Mouse (Mus musculus) lung, embryonic 14.5 days (tissue): Measurements from ENCODE around the gene Hao2. TPM values are rescaled to one million over a fixed set of nuclear protein-coding genes. Genes with fewer than 3 reads are reported as not detected.

Experiments
- ATAC-seq: fragments of 200-750 bp; cut with Nextera tagmentation; 2 replicates; pipeline ENCODE4 v1.8.0; 2017; ENCODE audit warnings: mild to moderate bottlenecking, moderate TSS enrichment, moderate library complexity; ENCODE audit not compliant: insufficient read depth
- DNase-seq: peaks from one replicate; pipeline ENCODE4 v3.0.0-alpha.2; 2015
- H3K27ac ChIP-seq: fragments of 300-500 bp; sonication (generic); 2 replicates; pipeline ENCODE4 v1.5.1; 2014; ENCODE audit warnings: low read depth, mild to moderate bottlenecking, moderate library complexity
- H3K27me3 ChIP-seq: fragments of 300-500 bp; sonication (generic); 2 replicates; pipeline ENCODE4 v1.6.1; 2014; ENCODE audit warnings: low read length, control low read depth; ENCODE audit not compliant: insufficient read depth
- H3K36me3 ChIP-seq: fragments of 300-500 bp; sonication (generic); 2 replicates; pipeline ENCODE4 v1.6.1; 2014; ENCODE audit warnings: control low read depth; ENCODE audit not compliant: insufficient read depth
- H3K4me1 ChIP-seq: fragments of 300-500 bp; sonication (generic); 2 replicates; pipeline ENCODE4 v1.6.1; 2014; ENCODE audit warnings: antibody characterized with exemption, control low read depth; ENCODE audit not compliant: insufficient read depth
- H3K4me2 ChIP-seq: fragments of 300-500 bp; sonication (generic); 2 replicates; pipeline ENCODE4 v1.6.1; 2014; ENCODE audit warnings: mild to moderate bottlenecking
- H3K4me3 ChIP-seq: fragments of 300-500 bp; sonication (generic); 2 replicates; pipeline ENCODE4 v1.5.1; 2014; ENCODE audit warnings: low read depth, low read length
- H3K9ac ChIP-seq: fragments of 300-500 bp; sonication (generic); 2 replicates; pipeline ENCODE4 v1.6.1; 2014
- H3K9me3 ChIP-seq: fragments of 300-500 bp; sonication (generic); 2 replicates; pipeline ENCODE4 v1.6.1; 2016; ENCODE audit warnings: low read depth, low read length, control low read depth
- CTCF ChIP-seq: IDR thresholded peaks from 2 replicates; pipeline ENCODE4 v1.5.1; 2016; ENCODE audit warnings: antibody characterized with exemption, low read depth
- WGBS: fragments of 180-500 bp; shearing (Covaris S2); extraction: QIAGEN DNeasy Blood & Tissue Kit; methylation state at CpG from one replicate; pipeline ENCODE4 v1.1.7; 2014; 5-methylcytosine and 5-hydroxymethylcytosine counted together
- polyA plus RNA-seq: library from polyadenylated mRNA; unstranded; fragments of >200 nt; fragmentation: Nextera tagmentation; extraction: Ambion mirVana; gene quantifications from 2 replicates; pipeline ENCODE4 v1.2.1, GENCODE M21; 2014

Gene Hao2
- polyA plus RNA-seq, 1 experiment from 2014 or later: not detected

DNA sequence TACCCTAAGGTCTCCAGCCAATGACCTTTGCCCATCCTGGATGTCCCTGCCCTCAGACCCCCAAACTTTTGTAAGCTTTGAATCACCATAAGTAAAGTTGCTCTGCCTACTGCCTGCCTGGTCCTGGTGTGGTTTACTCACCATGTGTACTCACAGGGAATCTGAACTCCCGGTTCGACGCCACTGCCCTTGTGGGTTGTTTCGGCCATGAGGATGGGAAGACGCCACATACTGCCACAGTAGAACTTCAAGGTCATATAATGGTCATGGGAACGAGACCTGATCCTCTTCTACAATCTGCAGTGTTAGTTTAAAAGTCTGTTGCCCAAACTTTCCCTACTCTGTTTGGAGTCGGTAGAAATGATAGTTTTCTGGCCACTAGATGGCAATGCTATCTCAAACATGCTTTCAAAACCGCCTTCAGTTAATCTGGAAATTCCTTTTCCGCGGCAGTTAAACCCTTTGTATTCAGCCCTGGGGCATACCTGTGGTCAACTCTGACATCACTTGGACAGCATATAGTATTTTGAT lies 2.1 kb upstream of the Hao2 start:
- Histone ChIP-seq H3K27ac (no peak overlapping the region), H3K4me1 (no peaks in the 10 kb centered on the region), H3K9me3 (no peaks in the 10 kb centered on the region), H3K4me2 (no peak overlapping the region), H3K27me3 (no peaks in the 10 kb centered on the region), H3K4me3 (no peak overlapping the region), H3K9ac (no peak overlapping the region), H3K36me3 (no peaks in the 10 kb centered on the region)
- DNase-seq: peak; percentile 78
- peak; percentile 38; the same call in 1 of the 2 replicates for ATAC-seq
- WGBS: 35% methylated on average over 10 of the region's 10 CpGs
- TF ChIP-seq CTCF: peak; percentile 58

DNA sequence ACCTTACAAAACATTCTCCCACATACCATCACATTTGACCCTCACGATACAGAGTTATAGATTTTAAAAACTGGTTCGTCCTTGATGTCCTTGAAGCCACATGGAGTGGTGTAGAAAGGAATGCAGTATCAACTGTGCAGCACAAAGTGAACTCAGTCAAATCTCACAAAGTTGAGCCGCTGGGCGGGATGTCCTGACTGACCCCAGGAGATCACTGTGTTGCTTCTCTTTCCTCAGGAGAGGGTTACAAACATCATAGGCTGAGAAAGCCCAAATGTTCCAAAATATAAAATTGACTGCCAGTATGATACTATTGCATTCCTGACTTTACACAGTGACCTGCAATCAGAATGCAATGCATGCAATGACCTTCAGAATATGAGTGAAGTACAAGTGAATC lies 2.6 kb downstream of the Hao2 start:
- DNase-seq (no peak), ATAC-seq (no peak)
- Histone ChIP-seq H3K4me3 (no peak overlapping the region), H3K4me1 (no peaks in the 10 kb centered on the region), H3K27me3 (no peaks in the 10 kb centered on the region), H3K4me2 (no peak overlapping the region), H3K36me3 (no peaks in the 10 kb centered on the region), H3K27ac (no peak overlapping the region), H3K9me3 (no peaks in the 10 kb centered on the region), H3K9ac (no peak overlapping the region)
- no peak for TF ChIP-seq CTCF
- WGBS: 81% methylated on average over 4 of the region's 4 CpGs

DNA sequence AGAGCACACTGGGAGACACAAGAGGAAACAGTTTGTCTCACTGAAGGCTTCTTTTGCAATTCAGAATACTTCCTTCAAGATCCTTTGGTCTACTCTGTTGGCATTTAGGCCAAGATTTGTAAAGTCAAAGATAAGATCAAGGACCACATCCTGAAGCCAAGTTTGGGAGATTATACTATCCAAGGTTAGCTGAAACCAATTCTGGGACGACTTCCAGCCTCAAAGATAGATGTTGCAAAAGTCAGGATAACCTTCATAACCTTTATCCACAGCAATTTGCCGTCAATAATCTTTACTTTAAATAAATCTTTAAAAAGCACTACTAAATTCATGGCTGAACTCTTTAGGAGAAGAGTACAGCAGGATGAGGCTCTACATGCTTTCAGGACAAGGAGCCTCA lies 4.8 kb downstream of the Hao2 start:
- Histone ChIP-seq H3K36me3 (no peaks in the 10 kb centered on the region), H3K27ac (no peak overlapping the region), H3K4me1 (no peaks in the 10 kb centered on the region), H3K27me3 (no peaks in the 10 kb centered on the region), H3K9me3 (no peaks in the 10 kb centered on the region), H3K9ac (no peak overlapping the region), H3K4me2 (no peak overlapping the region), H3K4me3 (no peak overlapping the region)
- DNase-seq (no peak), ATAC-seq (no peak)
- no peak for TF ChIP-seq CTCF
- WGBS: 52% methylated on average over 2 of the region's 2 CpGs

DNA sequence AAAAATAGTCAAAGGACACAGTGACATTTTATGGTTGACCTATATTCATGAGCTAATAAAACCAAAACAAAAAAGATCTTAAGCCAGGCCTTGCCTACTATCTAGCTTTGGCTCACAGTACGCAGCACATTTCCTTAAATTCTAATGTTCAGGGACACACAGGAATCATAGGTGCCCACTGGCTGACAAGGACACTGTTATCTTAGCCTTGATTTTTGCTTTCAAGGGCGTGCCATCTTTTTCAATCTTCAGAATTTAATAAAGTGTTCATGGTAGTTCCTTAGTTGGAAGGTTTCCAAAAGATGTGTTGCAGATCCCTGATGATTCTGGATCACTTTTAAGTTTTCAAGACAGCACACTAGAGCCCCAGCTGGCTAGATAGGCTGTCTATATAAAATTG lies 12.2 kb downstream of the Hao2 start:
- ATAC-seq: no peak
- no peak overlapping the region for H3K4me3 ChIP-seq
- H3K4me2 ChIP-seq: no peak overlapping the region
- no peaks in the 10 kb centered on the region for H3K4me1 ChIP-seq
- no peak for TF ChIP-seq CTCF
- DNase-seq: no peak
- H3K9ac ChIP-seq: no peak overlapping the region
- H3K9me3 ChIP-seq: no peaks in the 10 kb centered on the region
- no peaks in the 10 kb centered on the region for H3K36me3 ChIP-seq
- H3K27ac ChIP-seq: no peak overlapping the region
- 70% methylated on average over 2 of the region's 2 CpGs for WGBS
- H3K27me3 ChIP-seq: no peaks in the 10 kb centered on the region

DNA sequence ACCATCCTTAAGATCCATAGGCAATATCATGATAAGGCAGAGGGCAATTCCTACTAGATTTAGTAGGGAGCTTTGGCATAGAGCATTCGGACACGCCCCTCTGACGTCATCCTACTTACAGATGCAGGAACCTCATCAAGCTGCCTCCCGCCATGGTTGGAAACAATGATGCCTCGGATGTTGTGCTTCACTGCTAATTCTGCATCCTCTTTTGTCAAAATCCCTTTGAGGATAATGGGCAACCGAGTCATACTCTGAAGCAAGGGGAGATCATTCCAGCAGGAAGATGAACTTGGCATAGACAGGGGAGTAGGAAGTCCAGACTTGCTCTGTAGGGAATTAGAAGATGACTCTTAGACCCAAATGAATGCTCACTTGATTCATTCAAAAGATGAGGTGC lies 12.8 kb downstream of the Hao2 start:
- Histone ChIP-seq H3K4me2 (no peak overlapping the region), H3K9me3 (no peaks in the 10 kb centered on the region), H3K36me3 (no peaks in the 10 kb centered on the region), H3K27ac (no peak overlapping the region), H3K4me1 (no peaks in the 10 kb centered on the region), H3K9ac (no peak overlapping the region), H3K4me3 (no peak overlapping the region), H3K27me3 (no peaks in the 10 kb centered on the region)
- ATAC-seq (no peak), DNase-seq (no peak)
- WGBS: 77% methylated on average over 6 of the region's 6 CpGs
- TF ChIP-seq CTCF: no peak

DNA sequence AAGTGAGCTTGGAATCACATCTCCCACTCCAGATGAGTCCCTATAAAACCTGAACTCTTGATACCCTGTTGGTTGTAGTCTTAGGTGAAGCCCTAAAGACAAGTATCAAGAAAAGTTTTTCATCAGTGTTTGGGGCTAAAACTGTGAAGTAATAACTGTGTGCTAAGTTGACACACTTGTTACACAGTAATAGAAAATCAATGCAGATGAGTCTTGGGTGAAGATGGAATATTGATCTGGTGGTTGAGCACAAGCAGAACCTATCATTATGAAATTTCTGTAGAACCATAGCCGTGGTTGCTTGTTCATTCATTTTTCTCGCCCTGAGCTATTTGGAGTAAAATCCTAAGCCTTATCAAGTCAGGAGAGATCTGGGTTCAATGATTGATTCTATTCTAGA lies 24.8 kb downstream of the Hao2 start:
- DNase-seq: no peak
- H3K36me3 ChIP-seq: no peaks in the 10 kb centered on the region
- no peaks in the 10 kb centered on the region for H3K4me1 ChIP-seq
- no peak overlapping the region for H3K4me3 ChIP-seq
- ATAC-seq: no peak
- no peak overlapping the region for H3K27ac ChIP-seq
- no peaks in the 10 kb centered on the region for H3K9me3 ChIP-seq
- H3K27me3 ChIP-seq: no peaks in the 10 kb centered on the region
- no peak overlapping the region for H3K4me2 ChIP-seq
- no peak overlapping the region for H3K9ac ChIP-seq
- TF ChIP-seq CTCF: no peak
- WGBS: 87% methylated on average over 2 of the region's 2 CpGs

GRCm38 (mm10) chr3:98862800-98863199 lies 30.2 kb downstream of the Hao2 start:
- Histone ChIP-seq H3K9me3 (no peaks in the 10 kb centered on the region), H3K4me2 (no peak overlapping the region), H3K27ac (no peak overlapping the region), H3K4me1 (no peaks in the 10 kb centered on the region), H3K36me3 (no peaks in the 10 kb centered on the region), H3K4me3 (no peak overlapping the region), H3K9ac (no peak overlapping the region), H3K27me3 (no peaks in the 10 kb centered on the region)
- ATAC-seq (no peak), DNase-seq (no peak)
- no peak for TF ChIP-seq CTCF
- WGBS: 86% methylated on average over 1 of the region's 1 CpGs

DNA sequence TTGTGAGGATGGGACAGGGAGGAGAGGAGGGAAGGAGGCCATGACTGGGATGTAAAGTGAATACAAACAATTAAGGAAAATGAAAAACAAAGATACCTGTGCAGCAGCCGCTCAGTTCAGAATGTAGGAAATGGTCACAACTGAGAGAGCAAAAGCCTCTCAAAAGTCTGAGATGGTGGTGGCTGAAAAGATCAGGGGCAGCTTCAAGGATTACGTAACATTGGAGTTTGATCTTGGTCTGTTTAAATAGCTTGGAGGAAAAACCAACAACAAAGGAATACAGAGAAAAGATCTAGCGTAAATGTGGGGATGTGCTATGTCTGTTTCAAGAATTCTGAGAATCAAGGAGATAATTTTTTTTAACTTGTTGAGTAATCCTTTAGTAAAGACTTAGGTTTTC lies 33.5 kb downstream of the Hao2 start, which contains the start of gene Hsd3b1:
Gene Hsd3b1 (minus strand): TSS at position 219 of the 400 bp plus-strand sequence.
- no peaks in the 10 kb centered on the region for H3K36me3 ChIP-seq
- H3K27ac ChIP-seq: no peak within 1 kb of the TSS
- TF ChIP-seq CTCF: no peak
- no peak for DNase-seq
- no peak within 1 kb of the TSS for H3K4me2 ChIP-seq
- no peaks in the 10 kb centered on the region for H3K4me1 ChIP-seq
- no peaks in the 10 kb centered on the region for H3K9me3 ChIP-seq
- H3K4me3 ChIP-seq: no peak within 1 kb of the TSS
- no peaks in the 10 kb centered on the region for H3K27me3 ChIP-seq
- no peak within 1 kb of the TSS for H3K9ac ChIP-seq
- 79% methylated on average over 3 of the region's 3 CpGs for WGBS
- no peak for ATAC-seq
